Mouse (Mus musculus): ENCODE results near the gene Cadps.

Cadps gene

DNA sequence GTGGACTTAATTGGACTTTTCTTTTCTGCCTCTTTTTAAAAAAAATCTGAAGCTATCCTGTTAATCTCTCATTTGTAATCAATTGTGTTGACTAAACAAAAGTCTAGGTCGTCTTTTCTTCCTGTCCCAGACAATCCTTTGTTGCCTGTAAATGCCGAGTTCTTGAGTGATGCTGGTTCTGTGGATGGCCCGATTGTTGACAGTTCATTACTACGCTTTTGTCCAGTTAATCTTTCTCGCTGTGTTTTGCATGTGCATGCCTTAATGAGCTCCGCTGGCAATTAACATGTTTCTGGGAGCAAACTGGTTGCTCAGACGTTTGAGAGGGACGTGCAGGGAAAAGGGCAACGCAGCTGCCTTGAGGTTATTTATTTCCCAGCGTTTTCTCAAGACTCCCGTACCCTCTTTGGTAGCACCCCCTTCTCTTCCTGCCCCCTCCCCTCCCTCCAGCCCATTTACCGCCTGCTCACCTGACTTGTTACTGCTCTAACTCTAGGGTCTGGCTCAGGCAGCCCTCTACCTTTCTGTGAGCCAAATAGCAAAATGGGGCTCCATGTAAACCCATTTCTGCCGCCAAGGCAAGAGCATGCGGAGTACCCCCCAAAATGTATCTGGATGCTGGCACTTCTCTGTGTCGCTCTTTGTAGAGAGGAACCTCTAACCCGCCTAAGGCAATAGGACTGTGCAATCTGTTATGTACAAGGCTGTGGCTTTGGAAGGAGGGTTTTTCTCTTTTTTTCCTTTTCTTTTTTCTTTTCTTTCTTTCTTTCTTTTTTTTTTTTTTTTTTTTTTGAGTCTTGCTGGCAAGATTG is 484.7 kb downstream of the Cadps start:
- in situ Hi-C loops (cut with MboI; ENCODE audit: low pct_unique_long_range_greater_than_20kb in 1 of 2, low sequenced_read_pairs in 2 of 2, unreplicated experiment in 1 of 2) = no loop called here

DNA sequence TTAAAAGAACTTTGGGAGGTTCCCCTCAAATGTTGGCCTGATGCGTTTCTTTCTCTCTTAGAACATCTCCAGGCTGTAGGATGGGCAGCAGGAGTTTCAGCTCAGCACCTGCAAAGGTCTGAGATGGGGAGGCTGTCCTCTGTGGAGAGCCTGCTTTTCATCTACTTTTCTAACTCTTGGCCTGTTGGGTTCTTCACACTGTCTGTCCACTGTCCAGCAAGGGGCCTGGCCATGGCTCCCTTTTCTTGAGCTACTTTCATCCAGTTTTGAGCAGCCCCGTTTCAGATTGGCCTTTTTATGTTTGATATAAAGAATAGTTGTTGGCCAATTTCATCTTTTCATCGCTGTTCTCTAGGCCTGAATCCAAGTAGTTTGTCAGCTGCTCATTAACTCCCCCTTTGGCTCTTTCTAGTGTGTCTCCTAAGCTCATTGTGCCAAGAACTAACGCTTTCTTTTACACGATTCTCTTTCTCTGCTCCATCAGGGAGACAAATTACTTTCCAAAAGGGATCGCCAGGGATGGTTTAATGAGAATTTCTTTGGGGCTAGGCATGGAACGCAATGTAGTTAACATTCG is 485.4 kb downstream of the Cadps start:
- in situ Hi-C loops (cut with MboI; ENCODE audit: low pct_unique_long_range_greater_than_20kb in 1 of 2, low sequenced_read_pairs in 2 of 2, unreplicated experiment in 1 of 2) = no loop called here

DNA sequence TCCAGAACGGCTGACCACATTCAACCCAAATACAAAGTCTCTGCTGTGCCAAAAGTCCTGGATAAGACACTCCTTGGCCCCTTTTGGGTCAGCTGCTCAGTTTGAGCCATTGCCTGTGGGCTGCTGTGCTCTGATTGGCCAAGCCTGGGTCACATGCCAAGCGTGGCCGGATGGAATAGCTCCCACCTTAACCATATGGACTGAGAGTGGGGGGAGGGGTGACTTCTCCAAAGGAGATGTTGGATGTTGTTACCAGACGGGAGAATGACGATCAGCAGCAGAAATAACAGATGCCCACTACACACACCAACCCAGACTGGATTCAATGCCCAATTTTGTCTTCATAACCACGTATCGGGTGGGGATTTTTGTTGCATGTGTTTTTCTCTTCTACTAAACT is 488.0 kb downstream of the Cadps start:
- in situ Hi-C loops (cut with MboI; ENCODE audit: low pct_unique_long_range_greater_than_20kb in 1 of 2, low sequenced_read_pairs in 2 of 2, unreplicated experiment in 1 of 2) = no loop called here

DNA sequence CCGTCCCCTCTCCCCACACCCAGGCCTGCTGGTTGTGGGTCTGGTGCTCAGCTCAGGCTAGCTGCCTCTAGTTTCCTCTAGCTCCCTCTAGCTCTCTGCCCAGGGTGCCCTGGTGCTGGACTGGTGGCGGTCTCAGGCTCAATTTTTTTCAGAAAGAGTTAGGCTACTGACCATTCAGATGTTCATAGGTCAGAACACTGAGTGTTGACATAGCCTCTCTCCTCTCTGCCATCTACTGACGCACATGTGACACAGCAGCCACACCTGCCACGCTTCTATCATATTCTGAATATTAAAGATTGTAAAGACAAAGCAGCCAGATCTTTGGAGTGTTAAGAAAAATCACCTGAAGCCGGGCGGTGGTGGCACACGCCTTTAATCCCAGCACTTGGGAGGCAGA is 489.3 kb downstream of the Cadps start:
- in situ Hi-C loops (cut with MboI; ENCODE audit: low pct_unique_long_range_greater_than_20kb in 1 of 2, low sequenced_read_pairs in 2 of 2, unreplicated experiment in 1 of 2) = no loop called here
